Mouse (Mus musculus): ENCODE results near the gene Klk1b4. TPM values are rescaled to one million over a fixed set of nuclear protein-coding genes. Genes with fewer than 3 reads are reported as not detected.

Klk1b4 gene
- total RNA-seq, 2 experiments from 2014 or later, result not detected

DNA sequence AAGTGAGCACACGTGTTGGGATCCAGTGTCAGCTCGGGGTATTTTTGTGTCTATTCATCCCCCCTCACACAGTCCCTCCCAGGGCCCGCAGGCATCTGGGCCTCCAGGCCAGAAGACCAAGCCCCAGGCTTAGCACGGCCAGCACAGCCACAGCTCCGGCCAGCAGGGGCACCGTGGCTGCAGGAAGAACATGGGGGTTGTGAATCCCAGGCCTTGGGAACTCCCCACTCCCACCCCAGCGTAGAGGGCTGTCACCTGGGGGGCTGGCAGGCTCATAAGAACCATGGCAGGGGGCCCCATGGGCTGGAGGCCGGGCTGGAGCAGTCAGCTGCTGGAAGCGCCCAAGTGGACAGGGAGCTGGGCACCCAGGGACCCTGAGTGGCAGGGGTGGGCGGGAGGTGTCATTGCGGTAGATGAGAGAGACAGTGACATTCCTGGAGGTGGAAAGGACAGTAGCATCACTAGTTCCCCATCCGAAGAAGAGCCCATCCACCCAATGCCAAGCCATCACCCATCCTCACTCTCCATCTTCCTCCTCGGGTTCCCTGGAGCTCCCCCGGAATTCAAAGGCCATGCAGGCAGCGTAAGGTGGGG, 45.9 kb downstream of the Klk1b4 start:
- DNase-seq (ENCODE audit: low spot score in 2 of 2), result no peak

- DNase-seq (ENCODE audit: low spot score in 2 of 2), result no peak
Measured at GRCm38 (mm10) chr7:44254930-44255329, 47.7 kb downstream of the Klk1b4 start.

DNA sequence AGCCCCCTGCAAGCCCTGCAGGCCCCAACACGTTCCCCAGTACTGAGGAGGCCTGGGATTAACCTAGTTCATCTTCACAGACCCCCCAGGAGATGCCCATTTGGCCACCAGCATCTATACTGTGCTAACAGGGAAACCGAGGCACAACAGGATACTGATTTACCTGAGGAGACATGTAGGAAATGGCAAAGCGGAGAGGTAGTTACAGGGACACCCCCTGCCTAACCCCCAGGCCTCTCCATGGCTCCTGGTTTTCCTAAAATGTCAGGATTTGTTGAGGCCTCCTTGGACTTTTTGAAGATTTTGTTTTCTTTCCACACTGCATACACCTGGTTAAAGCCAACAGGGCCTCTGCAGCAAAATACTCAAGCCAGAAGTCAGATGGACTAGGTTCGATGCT, 50.0 kb downstream of the Klk1b4 start, which contains the start of gene Acp4:
TSS of gene Acp4 (minus strand) at position 101 of the 400 bp plus-strand sequence.
- DNase-seq (ENCODE audit: low spot score in 2 of 2), result no peak

- no peak for DNase-seq (ENCODE audit: low spot score in 2 of 2)
Measured at GRCm38 (mm10) chr7:44260410-44260809, 53.2 kb downstream of the Klk1b4 start.

DNA sequence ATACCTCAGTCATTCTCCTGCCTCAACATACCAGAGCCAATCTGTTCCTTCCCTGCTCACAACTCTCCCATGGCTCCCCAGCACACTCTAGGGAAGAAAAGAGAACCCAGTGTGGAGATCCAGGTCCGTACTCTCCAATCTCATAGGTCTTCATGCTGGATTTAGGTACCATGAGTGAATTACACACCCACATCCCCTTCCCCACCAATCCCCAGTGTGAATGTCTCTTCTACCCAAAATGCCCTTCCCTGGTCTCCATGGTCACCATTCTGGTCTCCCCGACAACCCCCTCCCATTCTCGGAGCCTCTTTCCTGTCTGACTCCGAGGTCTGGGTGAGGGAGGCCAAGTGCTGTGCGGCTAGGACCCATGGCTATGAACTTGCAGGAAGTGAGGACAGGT, 53.9 kb downstream of the Klk1b4 start, which contains the start of gene Gm15517:
TSS of gene Gm15517 (plus strand) at position 301 of the 400 bp plus-strand sequence.
- no peak for DNase-seq (ENCODE audit: low spot score in 2 of 2)

Other genes starting within 250 kb of the Klk1b4 start
- not detected for gene Klk1b1, start 240.7 kb upstream of the Klk1b4 start, total RNA-seq (2021)
- gene Klk1b9, start 231.4 kb upstream of the Klk1b4 start, total RNA-seq (2021), result not detected
- under 1 TPM in 1 of 2 experiments, not detected in 1; 0.36 TPM for gene Klk1b11, start 211.6 kb upstream of the Klk1b4 start, total RNA-seq (2021)
- gene Klk1b26, start 195.3 kb upstream of the Klk1b4 start, total RNA-seq (2021), result not detected
- not detected for gene Klk1b27, start 155.1 kb upstream of the Klk1b4 start, total RNA-seq (2021)
- not detected for gene Klk1b21, start 105.1 kb upstream of the Klk1b4 start, total RNA-seq (2021)
- gene Klk1b22, start 94.8 kb upstream of the Klk1b4 start, total RNA-seq (2021), result not detected
- not detected for gene Klk1b16, start 70.7 kb upstream of the Klk1b4 start, total RNA-seq (2021)
- not detected for gene Klk1b24, start 19.2 kb upstream of the Klk1b4 start, total RNA-seq (2021)
- gene Klk1b3, start 9.2 kb upstream of the Klk1b4 start, total RNA-seq (2021), result not detected
- gene Klk1b5, start 8.5 kb downstream of the Klk1b4 start, total RNA-seq (2021), result under 1 TPM in 1 of 2 experiments, not detected in 1; 0.59 TPM
- 10 to 100 TPM in 1 of 2 experiments, not detected in 1; 41.2 TPM for gene Klk1, start 17.9 kb downstream of the Klk1b4 start, total RNA-seq (2021)
- not detected for gene Gm36864, start 28.7 kb downstream of the Klk1b4 start, total RNA-seq (2021)
- gene 1700028J19Rik, start 39.3 kb downstream of the Klk1b4 start, total RNA-seq (2021), result 1 to 10 TPM in 1 of 2 experiments, under 1 TPM in 1; 0.96 to 1.2 TPM
- gene 2410002F23Rik, start 39.3 kb downstream of the Klk1b4 start, total RNA-seq (2021), result 100 to 1,000 TPM; 210 to 226 TPM
- not detected for gene Acp4, start 49.9 kb downstream of the Klk1b4 start, total RNA-seq (2021)
- gene Gm15517, start 54.0 kb downstream of the Klk1b4 start, total RNA-seq (2021), result not detected
- 1 to 10 TPM; 6.0 to 7.1 TPM for gene Clec11a, start 99.5 kb downstream of the Klk1b4 start, total RNA-seq (2021)
- 10 to 100 TPM; 12.0 to 16.9 TPM for gene Shank1, start 102.8 kb downstream of the Klk1b4 start, total RNA-seq (2021)
- gene Syt3, start 176.7 kb downstream of the Klk1b4 start, total RNA-seq (2021), result 1 to 10 TPM; 3.6 to 4.4 TPM
- gene 1700008O03Rik, start 178.4 kb downstream of the Klk1b4 start, total RNA-seq (2021), result 1 to 10 TPM; 1.0 to 2.0 TPM
- gene Lrrc4b, start 221.6 kb downstream of the Klk1b4 start, total RNA-seq (2021), result 10 to 100 TPM; 18.7 to 18.8 TPM

All from adrenal gland, postnatal 4 days (tissue).